Mouse (Mus musculus) cortical plate, adult 2 months (tissue): Measurements from ENCODE around the gene Trmt10a.

ENCODE experiments used
- CTCF ChIP-seq: fragments of 200-500 bp; IDR thresholded peaks from 2 replicates; pipeline ENCODE4 v1.5.1; 2011; ENCODE audit warnings: mild to moderate bottlenecking, control low read depth, low read length; ENCODE audit not compliant: insufficient read depth; ENCODE audit errors: extremely low read depth
- POLR2A ChIP-seq: fragments of 200-500 bp; IDR thresholded peaks from 2 replicates; pipeline ENCODE4 v1.6.1; 2011; ENCODE audit warnings: mild to moderate bottlenecking, low read length, control low read depth; ENCODE audit not compliant: insufficient read depth; ENCODE audit errors: extremely low read depth

- TF ChIP-seq POLR2A (no peak), CTCF (no peak)
Measured at GRCm38 (mm10) chr3:138116871-138117270, 26.4 kb upstream of the Trmt10a start.
